Mouse (Mus musculus): ENCODE measurements at regions not wholly inside any gene's neighbourhood (a gene's known extent, or its start where the extent isn't known, plus 50 kb on each side); places are given as distances from the start of the nearest gene placed in this dataset.
A peak's percentile ranks its signal among the peaks of the same experiment; 100 is the strongest.
"Not testable (repeated sequence)": the region's sequence is repeated elsewhere in the genome, so short reads cannot be mapped to it uniquely, and the experiment has no call there.

DNA sequence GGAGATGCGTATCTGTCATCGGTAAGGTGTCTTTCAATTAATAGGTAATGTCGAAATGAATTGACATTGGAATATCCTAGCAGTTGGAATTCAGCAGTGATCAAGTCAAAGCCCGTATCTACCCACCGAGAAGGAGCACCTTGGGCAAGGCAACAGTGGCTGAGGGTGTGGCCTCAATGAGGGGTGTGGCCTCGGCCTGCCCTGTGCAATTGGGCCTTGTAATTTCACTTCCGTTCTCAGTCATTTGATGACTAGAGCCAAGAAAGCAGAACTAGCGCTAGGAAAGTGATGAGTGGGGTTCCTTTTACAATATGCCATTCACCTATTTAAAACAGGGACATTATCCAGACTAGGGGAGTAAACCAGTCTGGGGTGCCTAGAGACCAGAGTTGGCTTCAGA, 77.6 kb downstream of the Elovl4 start:
- no peak for DNase-seq (ENCODE audit: low spot score)

- DNase-seq (ENCODE audit: low spot score), result peak; percentile 47
Observed at GRCm38 (mm10) chr9:83727462-83728189, 78.5 kb downstream of the Elovl4 start.

DNA sequence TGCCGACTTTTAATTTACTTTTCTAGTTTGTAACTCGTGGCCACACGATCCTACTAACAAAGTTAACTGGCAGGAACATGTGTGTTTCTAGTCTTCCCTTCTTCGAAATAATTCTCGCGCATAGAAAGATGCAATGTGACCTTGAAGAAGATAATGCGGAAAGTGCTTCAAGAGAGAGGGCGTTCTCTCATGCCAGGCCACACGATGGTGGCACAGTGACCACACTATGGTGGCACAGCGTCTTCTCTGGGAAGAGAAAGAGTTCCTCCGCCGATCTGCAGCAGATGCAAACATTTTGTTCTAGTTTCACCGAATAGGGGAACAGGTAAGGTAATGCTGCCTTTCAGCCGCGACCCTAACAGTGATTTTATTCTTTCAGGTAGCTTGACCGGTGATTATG, 79.1 kb downstream of the Elovl4 start:
- no peak for DNase-seq (ENCODE audit: low spot score)

DNA sequence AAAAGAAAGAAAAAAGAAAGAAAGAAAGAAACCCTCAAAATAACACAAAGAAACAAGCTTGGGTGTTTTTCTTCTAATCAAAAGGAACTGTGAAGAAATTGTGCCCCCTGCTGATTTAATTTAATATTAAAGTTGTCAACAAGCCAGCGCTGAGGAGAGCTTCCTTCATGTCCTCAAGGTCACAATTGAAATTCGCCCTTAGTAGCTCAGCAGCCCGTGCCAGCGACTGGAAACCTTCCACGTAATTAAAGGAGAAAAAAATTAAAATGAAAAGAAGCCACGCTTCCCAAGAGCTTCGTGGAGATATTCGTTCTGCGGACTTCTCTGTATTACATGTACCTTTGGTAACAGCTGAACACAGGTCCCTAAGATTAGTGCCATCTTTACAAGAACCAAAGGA, 80.0 kb downstream of the Elovl4 start:
- no peak for DNase-seq (ENCODE audit: low spot score)

DNA sequence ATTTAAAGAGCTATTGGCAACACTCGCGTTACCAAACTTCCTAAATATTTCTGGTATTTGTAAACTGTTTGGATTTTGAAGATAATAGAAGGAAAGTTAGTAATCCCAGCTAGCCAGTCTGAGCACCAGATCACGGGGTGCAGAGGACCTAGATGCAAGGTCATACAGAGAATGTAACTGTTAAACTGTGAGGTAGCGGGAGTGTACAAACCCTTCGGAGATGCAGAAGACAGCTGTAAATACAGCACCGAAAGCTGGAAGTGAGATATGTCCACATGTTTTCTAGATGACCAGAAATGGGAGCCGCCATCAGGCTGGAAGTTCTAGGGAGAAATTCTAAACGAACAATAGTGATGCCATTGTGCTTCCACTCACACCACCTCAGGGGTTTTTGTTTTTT, 80.5 kb downstream of the Elovl4 start:
- no peak for DNase-seq (ENCODE audit: low spot score)

- DNase-seq (ENCODE audit: low spot score), result no peak
Observed at GRCm38 (mm10) chr9:83720982-83721381, 85.1 kb downstream of the Elovl4 start.

DNA sequence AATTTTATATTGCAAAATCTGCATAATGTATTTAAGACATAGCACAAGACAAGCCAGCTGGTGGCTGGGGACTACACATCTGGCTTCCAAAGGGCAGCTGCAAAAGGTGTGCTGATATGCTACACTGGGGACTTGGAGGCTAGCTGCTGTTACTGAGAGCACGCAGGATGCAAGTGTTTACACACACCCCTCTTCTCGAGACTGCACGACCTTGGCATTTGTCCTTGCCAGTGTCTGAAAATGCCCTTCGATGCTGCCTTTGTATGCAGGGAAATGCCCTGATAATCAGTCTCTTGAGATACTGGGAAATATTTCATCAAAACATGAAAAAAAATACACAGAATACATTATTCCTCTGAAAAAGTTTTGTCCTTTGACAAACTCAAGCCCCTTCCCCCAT, 86.3 kb downstream of the Elovl4 start:
- DNase-seq (ENCODE audit: low spot score), result no peak

- not testable (repeated sequence) for DNase-seq (ENCODE audit: low spot score)
Observed at GRCm38 (mm10) chr9:83718084-83718483, 88.0 kb downstream of the Elovl4 start.

DNA sequence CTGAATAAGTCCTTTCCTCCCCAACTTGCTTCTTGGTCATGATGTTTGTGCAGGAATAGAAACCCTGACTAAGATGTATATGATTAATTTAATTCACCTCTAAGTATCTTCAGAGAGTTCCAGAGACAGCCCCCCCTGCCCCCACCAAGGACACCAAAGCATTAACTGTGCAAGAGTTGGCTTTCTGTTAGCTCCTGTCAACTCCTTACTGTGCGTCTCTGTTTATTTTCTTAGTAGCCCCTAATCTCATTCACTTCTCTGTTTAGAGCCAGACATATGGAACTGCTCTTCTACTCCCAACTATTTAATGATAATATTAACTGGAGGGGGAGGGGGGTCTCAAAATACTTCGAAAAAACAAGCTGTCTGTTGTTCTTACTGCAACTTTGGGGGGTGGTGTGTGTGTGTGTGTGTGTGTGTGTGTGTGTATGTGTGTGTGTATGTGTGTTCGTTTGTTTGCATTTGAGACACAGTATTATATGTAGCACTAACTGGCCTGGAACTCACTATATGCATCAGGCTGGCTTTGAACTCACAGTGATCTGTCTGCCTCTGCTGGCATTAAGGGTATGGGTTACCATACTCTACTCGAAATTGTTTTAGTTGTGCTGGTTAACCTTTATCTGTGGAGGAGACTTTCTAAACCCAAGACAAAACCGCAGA, 89.8 kb downstream of the Elovl4 start:
- DNase-seq (ENCODE audit: low spot score), result no peak

- no peak for DNase-seq (ENCODE audit: low spot score)
Observed at GRCm38 (mm10) chr9:83707361-83707760, 98.7 kb downstream of the Elovl4 start.

DNA sequence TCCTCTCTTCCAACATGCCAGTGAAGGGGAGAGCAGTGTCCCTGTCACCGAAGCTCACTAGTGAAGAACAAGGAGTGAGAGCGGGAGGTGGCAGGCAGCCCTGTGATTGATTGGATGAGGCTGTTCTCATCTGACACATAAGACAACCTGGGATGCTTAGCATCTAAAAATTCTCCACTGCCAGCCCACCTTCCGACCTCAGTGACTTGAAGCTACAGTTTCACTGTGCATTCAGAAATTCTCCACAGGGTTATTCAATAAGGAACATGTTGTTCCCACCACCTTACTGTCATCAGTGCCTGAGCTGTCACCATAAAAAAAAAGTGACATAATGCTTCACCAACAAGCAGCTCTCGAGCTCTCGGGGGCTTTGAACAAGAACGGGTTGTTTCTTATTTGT, 100.0 kb downstream of the Elovl4 start:
- DNase-seq (ENCODE audit: low spot score), result no peak

DNA sequence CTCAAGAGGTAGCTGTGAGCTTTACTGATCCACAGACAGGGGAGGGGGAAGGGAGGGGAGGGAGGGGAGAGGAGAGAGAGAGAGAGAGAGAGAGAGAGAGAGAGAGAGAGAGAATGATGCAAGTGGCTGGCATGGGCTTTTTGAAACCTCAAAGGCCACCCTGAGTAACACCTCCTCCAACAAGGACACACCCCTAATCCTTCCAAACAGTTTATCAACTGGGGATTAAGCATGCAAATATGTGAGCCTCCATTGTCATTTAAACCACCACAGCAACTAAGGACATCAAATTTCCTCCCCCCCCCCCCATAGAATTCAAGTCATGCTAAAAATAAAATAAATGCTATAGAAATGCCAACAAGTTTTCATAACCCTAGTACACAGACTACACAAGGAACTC, 101.9 kb downstream of the Elovl4 start:
- no peak for DNase-seq (ENCODE audit: low spot score)

GRCm38 (mm10) chr9:83700916-83701315, 105.2 kb downstream of the Elovl4 start:
- no peak for DNase-seq (ENCODE audit: low spot score)

DNA sequence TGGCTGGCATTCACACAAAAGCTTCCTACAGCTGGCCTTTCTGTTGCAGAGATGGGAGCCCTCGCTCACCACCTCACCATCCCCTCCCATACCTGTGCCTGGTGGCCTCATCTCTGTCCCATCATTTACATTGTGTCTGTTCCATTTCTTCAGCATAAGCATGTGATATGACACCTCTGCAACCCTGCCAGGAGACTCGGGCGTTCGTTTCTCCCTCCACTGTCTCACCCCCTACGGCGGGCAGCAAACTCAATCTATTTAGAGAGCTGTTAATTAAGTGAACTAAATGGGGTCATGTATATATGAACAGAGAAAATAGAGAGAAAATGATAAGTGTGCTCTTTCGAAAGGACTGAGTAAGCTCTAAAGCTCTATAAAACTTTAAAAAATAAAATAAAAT, 106.0 kb downstream of the Elovl4 start:
- no peak for DNase-seq (ENCODE audit: low spot score)

GRCm38 (mm10) chr9:83691332-83692198, 114.5 kb downstream of the Elovl4 start:
- peak; percentile 52 for DNase-seq (ENCODE audit: low spot score)

Data from gastrocnemius, adult 18-20 months (tissue).